ENCODE assay signal across 13 mouse cellular contexts in the genomic region with DNA sequence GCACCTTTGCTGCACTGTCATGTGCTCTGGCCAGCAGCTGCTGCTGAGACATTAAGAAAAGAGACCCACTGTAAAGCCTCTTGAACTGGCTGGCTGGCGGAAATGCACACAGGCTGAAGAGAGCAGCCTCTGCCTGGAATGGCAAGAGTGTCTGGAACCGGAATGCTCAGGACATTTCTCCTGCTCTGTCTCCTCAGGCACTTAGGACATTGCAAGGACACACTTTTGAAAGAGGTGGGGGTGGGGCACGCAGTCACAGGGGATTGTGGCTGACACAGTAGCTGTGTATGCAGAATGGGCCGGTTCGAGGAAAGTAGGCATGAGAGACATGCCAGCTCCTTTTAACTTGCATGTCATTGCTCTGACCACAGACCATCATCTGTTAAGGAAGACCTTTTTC.
DNase-seq lines count a peak whose midpoint lies in the region; ATAC-seq and TF ChIP-seq lines count a peak whose summit lies in the region.
"Had no signal": no experiment of that assay in that cellular context is flagged by ENCODE, and none has a peak within 500 bp of the region (broad histone marks: within the 10 kb centered on the region; RNA-seq: fewer than 3 reads in every experiment).

No protein-coding gene starts in this region.

- 72% methylated on average over 5 of the region's 5 CpGs for WGBS in forebrain, postnatal 0 days
- WGBS in forebrain, embryonic 14.5 days = 71% methylated on average over 5 of the region's 5 CpGs
- WGBS in hindbrain, embryonic 16.5 days = 65% methylated on average over 5 of the region's 5 CpGs
- 71% methylated on average over 5 of the region's 5 CpGs for WGBS in hindbrain, embryonic 12.5 days
- 70% methylated on average over 5 of the region's 5 CpGs for WGBS in midbrain, embryonic 15.5 days
- 70% methylated on average over 5 of the region's 5 CpGs for WGBS in midbrain, embryonic 16.5 days

- no peaks in the 10 kb centered on the region for H3K27me3 ChIP-seq in forebrain, postnatal 0 days (ENCODE audit: insufficient read depth, low read length)
- no peaks in the 10 kb centered on the region for H3K27me3 ChIP-seq in forebrain, embryonic 14.5 days (replicated peaks; ENCODE audit: control insufficient read depth, insufficient read depth, low read length)
- no peaks in the 10 kb centered on the region for H3K27me3 ChIP-seq in hindbrain, embryonic 16.5 days (replicated peaks; ENCODE audit: control insufficient read depth, insufficient read depth, low read length)
- H3K27me3 ChIP-seq in hindbrain, embryonic 12.5 days = no peaks in the 10 kb centered on the region
- no peaks in the 10 kb centered on the region for H3K27me3 ChIP-seq in midbrain, embryonic 15.5 days (replicated peaks)
- H3K27me3 ChIP-seq in midbrain, embryonic 16.5 days (ENCODE audit: control insufficient read depth, insufficient read depth, low read depth, low read length) = no peaks in the 10 kb centered on the region
- H3K27me3 ChIP-seq: kidney, embryonic 15.5 days had no signal

- H3K4me1 ChIP-seq in forebrain, postnatal 0 days (ENCODE audit: insufficient read depth) = no peaks in the 10 kb centered on the region
- H3K4me1 ChIP-seq in forebrain, embryonic 14.5 days (ENCODE audit: control insufficient read depth, insufficient read depth, low read length) = peaks cover 7% of the 10 kb centered on the region
- H3K4me1 ChIP-seq in hindbrain, embryonic 16.5 days (ENCODE audit: control insufficient read depth, insufficient read depth, low read depth, low read length) = peaks cover 4% of the 10 kb centered on the region
- H3K4me1 ChIP-seq in hindbrain, embryonic 12.5 days = peaks cover 9% of the 10 kb centered on the region
- peaks cover 16% of the 10 kb centered on the region for H3K4me1 ChIP-seq in midbrain, embryonic 15.5 days
- H3K4me1 ChIP-seq in midbrain, embryonic 16.5 days (ENCODE audit: control insufficient read depth, insufficient read depth, low read length) = peaks cover 9% of the 10 kb centered on the region
- H3K4me1 ChIP-seq: kidney, embryonic 15.5 days had no signal

- H3K27ac ChIP-seq in forebrain, postnatal 0 days (ENCODE audit: low read depth, low read length) = no peak overlapping the region
- H3K27ac ChIP-seq in forebrain, embryonic 14.5 days (ENCODE audit: low read depth, low read length) = no peak overlapping the region
- H3K27ac ChIP-seq in hindbrain, embryonic 16.5 days (ENCODE audit: low read depth, low read length) = no peak overlapping the region
- no peak overlapping the region for H3K27ac ChIP-seq in hindbrain, embryonic 12.5 days
- H3K27ac ChIP-seq in midbrain, embryonic 15.5 days = no peak overlapping the region
- H3K27ac ChIP-seq in midbrain, embryonic 16.5 days (ENCODE audit: low read length) = no peak overlapping the region
- H3K27ac ChIP-seq: kidney, embryonic 15.5 days had no signal

- H3K9me3 ChIP-seq in forebrain, postnatal 0 days (ENCODE audit: low read length) = no peaks in the 10 kb centered on the region
- H3K9me3 ChIP-seq in forebrain, embryonic 14.5 days (replicated peaks; ENCODE audit: control insufficient read depth, low read length) = no peaks in the 10 kb centered on the region
- H3K9me3 ChIP-seq in hindbrain, embryonic 16.5 days (ENCODE audit: control insufficient read depth, low read length) = no peaks in the 10 kb centered on the region
- H3K9me3 ChIP-seq in hindbrain, embryonic 12.5 days (replicated peaks) = no peaks in the 10 kb centered on the region
- no peaks in the 10 kb centered on the region for H3K9me3 ChIP-seq in midbrain, embryonic 15.5 days
- no peaks in the 10 kb centered on the region for H3K9me3 ChIP-seq in midbrain, embryonic 16.5 days (replicated peaks; ENCODE audit: control insufficient read depth, low read length, poor library complexity, severe bottlenecking)
- H3K9me3 ChIP-seq: kidney, embryonic 15.5 days had no signal

- H3K4me2 ChIP-seq in forebrain, postnatal 0 days (ENCODE audit: low read depth) = no peak overlapping the region
- H3K4me2 ChIP-seq in forebrain, embryonic 14.5 days (ENCODE audit: low read length) = no peak overlapping the region
- H3K4me2 ChIP-seq in hindbrain, embryonic 16.5 days (ENCODE audit: low read length) = no peak overlapping the region
- no peak overlapping the region for H3K4me2 ChIP-seq in hindbrain, embryonic 12.5 days (replicated peaks)
- no peak overlapping the region for H3K4me2 ChIP-seq in midbrain, embryonic 15.5 days
- no peak overlapping the region for H3K4me2 ChIP-seq in midbrain, embryonic 16.5 days (ENCODE audit: low read length)
- H3K4me2 ChIP-seq: kidney, embryonic 15.5 days had no signal

- no peaks in the 10 kb centered on the region for H3K36me3 ChIP-seq in forebrain, postnatal 0 days (ENCODE audit: insufficient read depth)
- H3K36me3 ChIP-seq in forebrain, embryonic 14.5 days (ENCODE audit: control insufficient read depth, insufficient read depth, low read length) = no peaks in the 10 kb centered on the region
- no peaks in the 10 kb centered on the region for H3K36me3 ChIP-seq in hindbrain, embryonic 16.5 days (ENCODE audit: control insufficient read depth, insufficient read depth, low read length)
- no peaks in the 10 kb centered on the region for H3K36me3 ChIP-seq in hindbrain, embryonic 12.5 days
- H3K36me3 ChIP-seq in midbrain, embryonic 15.5 days (replicated peaks) = no peaks in the 10 kb centered on the region
- no peaks in the 10 kb centered on the region for H3K36me3 ChIP-seq in midbrain, embryonic 16.5 days (ENCODE audit: control insufficient read depth, insufficient read depth, low read length)
- H3K36me3 ChIP-seq: kidney, embryonic 15.5 days had no signal

- H3K4me3 ChIP-seq in forebrain, postnatal 0 days (ENCODE audit: low read depth, low read length) = no peak overlapping the region
- H3K4me3 ChIP-seq in forebrain, embryonic 14.5 days (ENCODE audit: low read depth, low read length) = no peak overlapping the region
- H3K4me3 ChIP-seq in hindbrain, embryonic 16.5 days (ENCODE audit: low read length) = no peak overlapping the region
- no peak overlapping the region for H3K4me3 ChIP-seq in hindbrain, embryonic 12.5 days
- H3K4me3 ChIP-seq in midbrain, embryonic 15.5 days = no peak overlapping the region
- H3K4me3 ChIP-seq in midbrain, embryonic 16.5 days (ENCODE audit: low read depth, low read length) = no peak overlapping the region
- H3K4me3 ChIP-seq: kidney, embryonic 15.5 days; myocyte had no signal

- intact Hi-C loops in left cerebral cortex, postnatal 4 days (cut with DNase I) = no loop called here

- 0 out of 2 replicates have a peak, but pooled peaks have one; percentile 12 for ATAC-seq in forebrain, postnatal 0 days
- ATAC-seq in forebrain, embryonic 14.5 days = no peak; the same call in 1 of the 2 replicates
- ATAC-seq in hindbrain, embryonic 16.5 days = 0 out of 2 replicates have a peak, but pooled peaks have one; percentile 29
- ATAC-seq in hindbrain, embryonic 12.5 days (ENCODE audit: low FRiP score) = no peak
- 0 out of 2 replicates have a peak, but pooled peaks have one; percentile 16 for ATAC-seq in midbrain, embryonic 15.5 days (replicated peaks)
- ATAC-seq in midbrain, embryonic 16.5 days = no peak; the same call in 1 of the 2 replicates

- H3K9ac ChIP-seq in forebrain, postnatal 0 days = no peak overlapping the region
- H3K9ac ChIP-seq in forebrain, embryonic 14.5 days (ENCODE audit: low read length) = no peak overlapping the region
- no peak overlapping the region for H3K9ac ChIP-seq in hindbrain, embryonic 16.5 days (ENCODE audit: low read depth, low read length)
- no peak overlapping the region for H3K9ac ChIP-seq in hindbrain, embryonic 12.5 days
- H3K9ac ChIP-seq in midbrain, embryonic 15.5 days = no peak overlapping the region
- H3K9ac ChIP-seq in midbrain, embryonic 16.5 days (ENCODE audit: low read depth, low read length) = no peak overlapping the region
- H3K9ac ChIP-seq: kidney, embryonic 15.5 days had no signal

- no peak for TF ChIP-seq CTCF in forebrain, postnatal 0 days (IDR thresholded peaks at IDR 0.05; ENCODE audit: low read depth)

- DNase-seq in forebrain, postnatal 0 days = no peak
- no peak for DNase-seq in forebrain, embryonic 14.5 days (ENCODE audit: low spot score)
- no peak for DNase-seq in retina, postnatal 1 day
- DNase-seq in left cerebral cortex, postnatal 4 days = no peak
- DNase-seq: cerebellum, postnatal 36 days; liver; right cerebral cortex, postnatal 4 days had no signal

Comparison
In these comparisons a context has a peak if more than half of its experiments do, and no peak if none do; other contexts are left out.
1. ATAC-seq: peak in forebrain, postnatal 0 days (single experiment), hindbrain, embryonic 16.5 days (single experiment) and midbrain, embryonic 15.5 days (single experiment); none in forebrain, embryonic 14.5 days (single experiment), hindbrain, embryonic 12.5 days (single experiment) and midbrain, embryonic 16.5 days (single experiment).